Mouse (Mus musculus): Measurements from ENCODE around the gene Nxnl1.

DNA sequence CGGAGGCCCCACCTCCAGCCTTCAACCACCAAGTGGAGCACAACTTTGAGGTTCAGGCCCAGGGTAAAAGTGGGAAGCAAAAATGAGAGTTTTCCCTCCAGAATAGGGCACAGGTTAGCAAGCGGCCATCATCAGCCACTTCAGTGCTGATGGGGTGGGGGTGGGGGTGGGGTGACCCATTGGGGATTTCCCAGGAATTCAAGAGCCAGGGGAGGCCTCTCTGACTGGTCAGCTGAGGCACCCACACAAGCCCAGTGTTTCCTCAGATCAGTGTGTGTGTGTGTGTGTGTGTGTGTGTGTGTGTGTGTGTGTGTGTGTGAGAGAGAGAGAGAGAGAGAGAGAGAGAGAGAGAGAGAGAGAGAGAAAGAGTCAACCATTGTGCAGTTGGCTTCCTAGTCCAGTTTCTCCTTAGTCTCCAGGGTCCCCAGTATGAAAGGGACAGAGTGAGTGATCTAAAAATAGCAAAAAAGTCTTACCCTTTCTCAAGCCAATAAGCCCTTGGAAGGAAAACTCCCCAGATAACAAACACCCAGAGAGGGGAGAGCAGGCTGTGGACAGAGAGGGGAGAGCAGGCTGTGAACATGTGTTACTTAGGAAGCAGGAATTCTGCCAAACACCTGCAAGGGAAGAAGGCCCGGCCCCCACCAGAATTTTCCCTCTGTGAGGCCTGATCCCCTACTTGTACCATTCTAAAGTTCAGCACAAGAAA lies 39.1 kb downstream of the Nxnl1 start:
- no peak for TF ChIP-seq POLR2A (IDR thresholded peaks at IDR 0.05; ENCODE audit: low read depth, low read length)
- no peak for TF ChIP-seq CTCF (IDR thresholded peaks at IDR 0.05; ENCODE audit: extremely low read depth, insufficient read length, insufficient replicate concordance, low read depth, low read length)

Measured in small intestine, adult 2 months (tissue).